Mouse (Mus musculus) liver, embryonic 14.5 days (tissue): ENCODE results near the gene Ccr4.
"Not testable (repeated sequence)": the region's sequence is repeated elsewhere in the genome, so short reads cannot be mapped to it uniquely, and the experiment has no call there.

ENCODE experiments used
- CTCF ChIP-seq: IDR thresholded peaks from 2 replicates; pipeline ENCODE4 v1.5.1; 2016; ENCODE audit warnings: antibody characterized with exemption, low read depth, control low read depth
- EP300 ChIP-seq: IDR thresholded peaks from 2 replicates; pipeline ENCODE4 v1.6.1; 2016; ENCODE audit warnings: antibody characterized with exemption, low read depth

GRCm38 (mm10) chr9:114520529-114520928 is 15.8 kb upstream of the Ccr4 start:
- not testable (repeated sequence) for TF ChIP-seq CTCF, EP300
